Mouse (Mus musculus): ENCODE results near the gene Mcpt4. TPM values are rescaled to one million over a fixed set of nuclear protein-coding genes. Genes with fewer than 3 reads are reported as not detected.
"Not testable (repeated sequence)": the region's sequence is repeated elsewhere in the genome, so short reads cannot be mapped to it uniquely, and the experiment has no call there.

The Mcpt4 gene
- polyA plus RNA-seq, 1 experiment: 2.9 TPM

DNA sequence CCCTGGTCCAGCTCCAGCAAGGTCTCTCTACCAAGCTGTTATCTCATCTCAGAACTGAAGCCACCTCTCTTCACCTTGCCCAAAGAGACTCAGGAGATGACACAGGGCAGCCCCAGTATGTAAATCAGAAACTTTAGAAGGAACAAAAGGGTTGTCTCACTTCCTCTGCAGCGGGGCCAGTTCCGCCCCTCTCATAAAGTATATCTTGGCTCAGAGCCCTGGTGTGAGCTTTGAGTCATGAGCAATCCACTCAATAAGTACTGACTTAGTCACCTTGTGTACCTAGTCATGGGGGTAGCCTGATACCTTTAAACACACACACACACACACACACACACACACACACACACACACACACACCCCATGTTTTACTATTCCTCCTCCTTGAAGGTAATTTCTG is 27.7 kb downstream of the Mcpt4 start:
- H3K4me1 ChIP-seq (replicated peaks; ENCODE audit: control insufficient read depth, insufficient read depth, low read length): no peaks in the 10 kb centered on the region
- WGBS: 39% methylated on average over 2 of the region's 2 CpGs
- DNase-seq: no peak
- TF ChIP-seq POLR2A (IDR thresholded peaks at IDR 0.05; ENCODE audit: control insufficient read depth, extremely low read depth, insufficient read depth, low read length, poor library complexity) (no peak), CTCF (IDR thresholded peaks at IDR 0.05; ENCODE audit: borderline replicate concordance, control insufficient read depth, extremely low read depth, insufficient read depth, low read length, poor library complexity) (no peak)
- H3K27ac ChIP-seq (ENCODE audit: control insufficient read depth, insufficient read depth, low read length): no peak overlapping the region
- H3K27me3 ChIP-seq (ENCODE audit: control insufficient read depth, insufficient read depth, low read length): no peaks in the 10 kb centered on the region
- no peak overlapping the region for H3K4me3 ChIP-seq (ENCODE audit: control insufficient read depth, insufficient read depth, low read length)
- H3K36me3 ChIP-seq (ENCODE audit: control insufficient read depth, insufficient read depth, low read length): no peaks in the 10 kb centered on the region

DNA sequence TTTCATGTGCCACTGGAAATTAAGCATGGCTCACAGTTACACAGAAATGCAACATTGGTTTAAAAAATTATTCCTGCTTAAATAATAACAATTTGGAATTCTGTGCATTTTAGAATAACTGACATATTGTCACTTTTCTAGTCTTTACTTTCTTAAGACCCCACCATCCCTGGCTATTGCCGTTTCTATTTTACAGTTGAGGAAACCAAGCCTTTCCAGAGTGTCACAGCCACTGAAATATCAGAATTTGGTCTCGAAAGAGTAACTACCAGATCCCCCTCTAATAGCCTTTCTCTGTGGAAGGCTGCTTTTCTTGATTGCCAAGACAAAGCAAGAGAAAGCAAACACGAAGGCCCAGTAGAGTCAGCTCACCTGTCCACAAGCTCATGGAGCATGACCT is 31.7 kb downstream of the Mcpt4 start, which contains the start of gene Mcpt9:
Mcpt9 (minus strand) TSS at position 101 of the 400 bp plus-strand sequence.
- not testable (repeated sequence) for H3K4me1 ChIP-seq (replicated peaks; ENCODE audit: control insufficient read depth, insufficient read depth, low read length); H3K4me3 ChIP-seq (ENCODE audit: control insufficient read depth, insufficient read depth, low read length); DNase-seq; H3K36me3 ChIP-seq (ENCODE audit: control insufficient read depth, insufficient read depth, low read length); H3K27ac ChIP-seq (ENCODE audit: control insufficient read depth, insufficient read depth, low read length); H3K27me3 ChIP-seq (ENCODE audit: control insufficient read depth, insufficient read depth, low read length)
- WGBS: 77% methylated on average over 3 of the region's 3 CpGs

DNA sequence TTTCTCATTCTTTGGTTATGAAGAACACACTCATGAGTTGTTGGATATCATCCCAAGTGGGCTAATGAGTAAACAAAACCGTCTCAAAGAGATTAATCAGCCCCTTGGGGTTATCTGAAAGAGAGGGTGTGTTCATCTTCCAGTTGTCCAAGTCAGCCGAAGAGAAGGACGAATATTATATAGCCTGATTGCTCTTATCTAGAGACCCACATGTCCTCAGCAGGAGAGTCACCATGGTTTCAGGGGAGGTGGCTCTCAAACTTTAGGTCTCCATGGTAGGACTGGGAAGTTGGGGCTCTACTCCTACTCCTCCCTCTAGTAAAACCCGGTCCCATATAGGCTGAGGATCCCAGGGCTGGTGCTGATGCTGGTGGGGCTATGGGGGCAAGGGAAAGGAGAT is 40.8 kb downstream of the Mcpt4 start:
- not testable (repeated sequence) for H3K4me1 ChIP-seq (replicated peaks; ENCODE audit: control insufficient read depth, insufficient read depth, low read length); H3K27me3 ChIP-seq (ENCODE audit: control insufficient read depth, insufficient read depth, low read length); H3K27ac ChIP-seq (ENCODE audit: control insufficient read depth, insufficient read depth, low read length); DNase-seq; H3K4me3 ChIP-seq (ENCODE audit: control insufficient read depth, insufficient read depth, low read length); H3K36me3 ChIP-seq (ENCODE audit: control insufficient read depth, insufficient read depth, low read length)
- 89% methylated on average over 4 of the region's 4 CpGs for WGBS

DNA sequence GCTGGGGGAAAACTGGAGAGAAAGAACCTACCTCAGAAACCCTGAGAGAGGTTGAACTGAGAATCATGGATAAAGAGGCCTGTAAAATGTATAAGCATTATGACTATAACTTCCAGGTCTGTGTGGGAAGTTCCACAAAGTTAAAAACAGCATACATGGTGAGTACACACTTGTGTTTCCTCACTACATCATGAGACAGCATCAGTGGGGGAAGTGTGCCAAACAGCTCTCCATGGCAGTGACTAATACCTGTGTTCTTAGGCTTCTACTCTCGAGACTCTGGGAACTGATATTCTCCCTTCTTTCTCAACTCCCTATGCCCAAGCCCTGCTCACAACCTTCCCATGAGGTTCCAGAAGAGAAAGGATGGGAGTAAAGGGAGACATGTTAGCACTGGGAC is 42.7 kb downstream of the Mcpt4 start:
- H3K27ac ChIP-seq (ENCODE audit: control insufficient read depth, insufficient read depth, low read length): no peak overlapping the region
- no peak overlapping the region for H3K4me3 ChIP-seq (ENCODE audit: control insufficient read depth, insufficient read depth, low read length)
- DNase-seq: no peak
- H3K4me1 ChIP-seq (replicated peaks; ENCODE audit: control insufficient read depth, insufficient read depth, low read length): no peaks in the 10 kb centered on the region
- 27% methylated on average over 1 of the region's 1 CpGs for WGBS
- TF ChIP-seq CTCF (IDR thresholded peaks at IDR 0.05; ENCODE audit: borderline replicate concordance, control insufficient read depth, extremely low read depth, insufficient read depth, low read length, poor library complexity) (no peak), POLR2A (IDR thresholded peaks at IDR 0.05; ENCODE audit: control insufficient read depth, extremely low read depth, insufficient read depth, low read length, poor library complexity) (no peak)
- H3K36me3 ChIP-seq (ENCODE audit: control insufficient read depth, insufficient read depth, low read length): no peaks in the 10 kb centered on the region
- H3K27me3 ChIP-seq (ENCODE audit: control insufficient read depth, insufficient read depth, low read length): no peaks in the 10 kb centered on the region

DNA sequence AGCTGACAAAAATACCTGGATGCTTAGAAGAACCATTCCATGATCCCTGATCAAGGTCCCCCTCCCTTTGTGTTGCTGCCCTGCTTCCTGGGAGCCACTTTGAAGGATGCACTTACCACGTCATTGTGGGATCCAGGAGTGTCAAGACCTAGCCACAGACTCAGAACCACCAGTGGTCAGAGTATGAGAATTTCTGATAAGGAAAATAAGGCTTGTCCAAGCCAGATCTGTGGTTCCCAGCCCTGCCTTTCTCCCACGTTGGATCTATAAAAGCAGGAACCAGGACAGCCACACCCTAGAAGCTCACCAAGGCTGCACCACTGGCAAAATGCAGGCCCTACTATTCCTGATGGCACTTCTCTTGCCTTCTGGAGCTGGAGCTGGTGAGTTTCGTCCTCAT is 44.4 kb downstream of the Mcpt4 start, which contains the start of gene Mcpt1:
Mcpt1 (plus strand) TSS at position 301 of the 400 bp plus-strand sequence.
- H3K36me3 ChIP-seq (ENCODE audit: control insufficient read depth, insufficient read depth, low read length); H3K27me3 ChIP-seq (ENCODE audit: control insufficient read depth, insufficient read depth, low read length); DNase-seq; H3K4me3 ChIP-seq (ENCODE audit: control insufficient read depth, insufficient read depth, low read length); H3K27ac ChIP-seq (ENCODE audit: control insufficient read depth, insufficient read depth, low read length); H3K4me1 ChIP-seq (replicated peaks; ENCODE audit: control insufficient read depth, insufficient read depth, low read length): not testable (repeated sequence)
- 77% methylated on average over 3 of the region's 3 CpGs for WGBS

DNA sequence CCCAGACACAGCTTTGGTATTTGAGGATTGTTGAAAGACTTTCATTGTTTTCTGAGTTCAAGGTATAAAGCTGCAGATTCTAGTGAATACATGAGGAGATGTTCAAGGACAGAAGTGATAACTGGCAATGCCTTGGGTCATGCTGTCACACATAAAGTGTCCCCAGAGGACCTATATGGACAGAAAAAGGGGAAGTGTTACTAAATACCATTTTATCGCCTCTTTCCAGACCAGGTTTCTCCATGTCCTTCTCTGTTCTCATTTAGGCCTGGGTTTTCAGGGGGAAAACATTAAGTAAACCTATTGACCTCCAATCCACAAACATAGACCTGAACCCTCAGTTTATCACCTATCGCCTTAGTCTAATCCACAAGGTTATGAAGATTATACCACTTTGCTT is 48.2 kb downstream of the Mcpt4 start:
- Histone ChIP-seq H3K27ac (ENCODE audit: control insufficient read depth, insufficient read depth, low read length) (no peak overlapping the region), H3K27me3 (ENCODE audit: control insufficient read depth, insufficient read depth, low read length) (no peaks in the 10 kb centered on the region), H3K4me1 (replicated peaks; ENCODE audit: control insufficient read depth, insufficient read depth, low read length) (no peaks in the 10 kb centered on the region), H3K36me3 (ENCODE audit: control insufficient read depth, insufficient read depth, low read length) (no peaks in the 10 kb centered on the region), H3K4me3 (ENCODE audit: control insufficient read depth, insufficient read depth, low read length) (no peak overlapping the region)
- DNase-seq: no peak
- WGBS: 84% methylated on average over 2 of the region's 2 CpGs
- TF ChIP-seq POLR2A (IDR thresholded peaks at IDR 0.05; ENCODE audit: control insufficient read depth, extremely low read depth, insufficient read depth, low read length, poor library complexity) (no peak), CTCF (IDR thresholded peaks at IDR 0.05; ENCODE audit: borderline replicate concordance, control insufficient read depth, extremely low read depth, insufficient read depth, low read length, poor library complexity) (no peak)

DNA sequence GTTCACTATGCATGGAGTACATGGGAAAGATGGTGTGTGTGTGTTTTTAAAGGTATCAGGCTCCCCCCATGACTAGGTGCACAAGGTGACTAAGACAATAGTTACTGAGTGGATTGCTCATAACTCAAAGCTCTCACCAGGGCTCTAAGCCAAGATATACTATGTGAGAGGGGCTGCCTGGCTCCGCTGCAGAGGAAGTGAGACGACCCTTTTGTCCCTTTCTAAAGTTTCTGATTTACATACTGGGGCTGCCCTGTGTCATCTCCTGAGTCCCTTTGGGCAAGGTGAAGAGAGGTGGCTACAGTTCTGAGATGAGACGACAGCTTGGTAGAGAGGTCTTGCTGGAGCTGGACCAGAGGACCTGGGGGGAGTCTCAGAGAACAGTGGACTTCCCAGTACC is 49.0 kb downstream of the Mcpt4 start:
- H3K27me3 ChIP-seq (ENCODE audit: control insufficient read depth, insufficient read depth, low read length): no peaks in the 10 kb centered on the region
- H3K4me1 ChIP-seq (replicated peaks; ENCODE audit: control insufficient read depth, insufficient read depth, low read length): no peaks in the 10 kb centered on the region
- H3K36me3 ChIP-seq (ENCODE audit: control insufficient read depth, insufficient read depth, low read length): no peaks in the 10 kb centered on the region
- TF ChIP-seq CTCF (IDR thresholded peaks at IDR 0.05; ENCODE audit: borderline replicate concordance, control insufficient read depth, extremely low read depth, insufficient read depth, low read length, poor library complexity): no peak
- no peak for TF ChIP-seq POLR2A (IDR thresholded peaks at IDR 0.05; ENCODE audit: control insufficient read depth, extremely low read depth, insufficient read depth, low read length, poor library complexity)
- no peak overlapping the region for H3K4me3 ChIP-seq (ENCODE audit: control insufficient read depth, insufficient read depth, low read length)
- H3K27ac ChIP-seq (ENCODE audit: control insufficient read depth, insufficient read depth, low read length): no peak overlapping the region
- WGBS: 86% methylated on average over 3 of the region's 3 CpGs
- DNase-seq: no peak

Other genes starting within 250 kb of the Mcpt4 start
- 2.3 and 2.7 TPM in 2 replicates for gene Nfatc4, start 239.2 kb downstream of the Mcpt4 start, polyA plus RNA-seq (2012; rRNA removed)
- 2.0 and 2.1 TPM in 2 replicates for gene Nynrin, start 208.3 kb downstream of the Mcpt4 start, polyA plus RNA-seq (2012; rRNA removed)
- 0.04 and 0.09 TPM in 2 replicates for gene Cbln3, start 177.9 kb downstream of the Mcpt4 start, polyA plus RNA-seq (2012; rRNA removed)
- gene Khnyn, start 177.4 kb downstream of the Mcpt4 start, polyA plus RNA-seq (2012; rRNA removed): 33.7 and 35.5 TPM in 2 replicates
- 50.2 and 54.8 TPM in 2 replicates for gene Sdr39u1, start 162.0 kb downstream of the Mcpt4 start, polyA plus RNA-seq (2012; rRNA removed)
- 1.7 and 2.0 TPM in 2 replicates for gene Cma1, start 117.6 kb downstream of the Mcpt4 start, polyA plus RNA-seq (2012; rRNA removed)
- gene Cma2, start 111.3 kb downstream of the Mcpt4 start, polyA plus RNA-seq (2012; rRNA removed): 0.28 TPM in 1 of 2 replicates, not detected in the other
- gene Mcpt1, start 44.3 kb downstream of the Mcpt4 start, polyA plus RNA-seq (2012; rRNA removed): 0.66 and 0.77 TPM in 2 replicates
- not detected in 2 replicates for gene Mcpt9, start 31.8 kb downstream of the Mcpt4 start, polyA plus RNA-seq (2012; rRNA removed)
- gene Mcpt2, start 20.3 kb downstream of the Mcpt4 start, polyA plus RNA-seq (2012; rRNA removed): 0.24 and 0.43 TPM in 2 replicates
- 0.20 TPM in 1 of 2 replicates, not detected in the other for gene Mcpt8, start 23.0 kb upstream of the Mcpt4 start, polyA plus RNA-seq (2012; rRNA removed)
- gene Ctsg, start 40.3 kb upstream of the Mcpt4 start, polyA plus RNA-seq (2012; rRNA removed): 0.09 and 0.74 TPM in 2 replicates
- not detected in 2 replicates for gene Gzme, start 58.3 kb upstream of the Mcpt4 start, polyA plus RNA-seq (2012; rRNA removed)
- not detected in 2 replicates for gene Gzmd, start 70.3 kb upstream of the Mcpt4 start, polyA plus RNA-seq (2012; rRNA removed)
- gene Gzmg, start 97.3 kb upstream of the Mcpt4 start, polyA plus RNA-seq (2012; rRNA removed): not detected in 2 replicates
- not detected in 2 replicates for gene Gzmn, start 112.3 kb upstream of the Mcpt4 start, polyA plus RNA-seq (2012; rRNA removed)
- gene Gzmf, start 149.1 kb upstream of the Mcpt4 start, polyA plus RNA-seq (2012; rRNA removed): 0.24 TPM in 1 of 2 replicates, not detected in the other
- 0.54 and 0.60 TPM in 2 replicates for gene Gzmc, start 172.3 kb upstream of the Mcpt4 start, polyA plus RNA-seq (2012; rRNA removed)
- gene Gzmb, start 199.9 kb upstream of the Mcpt4 start, polyA plus RNA-seq (2012; rRNA removed): 1.2 and 2.2 TPM in 2 replicates